Mouse (Mus musculus) embryonic facial prominence, embryonic 11.5 days (tissue): ENCODE results near the gene Tet3. TPM values are rescaled to one million over a fixed set of nuclear protein-coding genes. Genes with fewer than 3 reads are reported as not detected.
"Not testable (repeated sequence)": the region's sequence is repeated elsewhere in the genome, so short reads cannot be mapped to it uniquely, and the experiment has no call there.

Experiments
- ATAC-seq: fragments of 200-750 bp; cut with Nextera tagmentation; replicated peaks from 2 replicates; pipeline ENCODE4 v1.8.0; 2017; ENCODE audit warnings: low read depth; ENCODE audit not compliant: insufficient number of reproducible peaks, low FRiP score, low TSS enrichment
- DNase-seq: peaks from one replicate; pipeline ENCODE4 v3.0.0-alpha.2; 2015; ENCODE audit warnings: low spot score
- H3K27ac ChIP-seq: fragments of 300-500 bp; sonication (generic); replicated peaks from 2 replicates; pipeline ENCODE4 v1.5.1; 2014; ENCODE audit warnings: mild to moderate bottlenecking, low read depth, low read length, control low read depth
- H3K27me3 ChIP-seq: fragments of 300-500 bp; sonication (generic); 2 replicates; pipeline ENCODE4 v1.6.1; 2014; ENCODE audit warnings: mild to moderate bottlenecking, low read length, moderate library complexity, mixed read lengths; ENCODE audit not compliant: control insufficient read depth, insufficient read depth
- H3K36me3 ChIP-seq: fragments of 300-500 bp; sonication (generic); replicated peaks from 2 replicates; pipeline ENCODE4 v1.6.1; 2014; ENCODE audit warnings: low read depth, mild to moderate bottlenecking, low read length, moderate library complexity, mixed read lengths; ENCODE audit not compliant: control insufficient read depth, insufficient read depth
- H3K4me1 ChIP-seq: fragments of 300-500 bp; sonication (generic); 2 replicates; pipeline ENCODE4 v1.6.1; 2014; ENCODE audit warnings: low read length, mixed read lengths; ENCODE audit not compliant: control insufficient read depth, insufficient read depth
- H3K4me2 ChIP-seq: fragments of 300-500 bp; sonication (generic); 2 replicates; pipeline ENCODE4 v1.6.1; 2014; ENCODE audit warnings: low read depth, mild to moderate bottlenecking, control low read depth, low read length, moderate library complexity
- H3K4me3 ChIP-seq: fragments of 300-500 bp; sonication (generic); 2 replicates; pipeline ENCODE4 v1.5.1; 2014; ENCODE audit warnings: low read depth, low read length, control low read depth
- H3K9ac ChIP-seq: fragments of 300-500 bp; sonication (generic); replicated peaks from 2 replicates; pipeline ENCODE4 v1.6.1; 2014; ENCODE audit warnings: mild to moderate bottlenecking, control low read depth, low read length
- H3K9me3 ChIP-seq: fragments of 300-500 bp; sonication (generic); replicated peaks from 2 replicates; pipeline ENCODE4 v1.6.1; 2016; ENCODE audit warnings: mild to moderate bottlenecking, low read length, inconsistent platforms, mixed read lengths; ENCODE audit not compliant: control insufficient read depth
- WGBS: fragments of 180-500 bp; shearing (Covaris S2); extraction: QIAGEN DNeasy Blood & Tissue Kit; methylation state at CpG from one replicate; pipeline ENCODE4 v1.1.7; 2014; 5-methylcytosine and 5-hydroxymethylcytosine counted together
- polyA plus RNA-seq: library from polyadenylated mRNA; unstranded; fragments of >200 nt; fragmentation: Nextera tagmentation; extraction: Ambion mirVana; gene quantifications from 2 replicates; pipeline ENCODE4 v1.2.1, GENCODE M21; 2014

The Tet3 gene
- polyA plus RNA-seq, 1 experiment from 2014 or later: 24.3 TPM

- ATAC-seq: peak; percentile 64
- no peaks in the 10 kb centered on the region; the same call in 1 of the 2 replicates for H3K36me3 ChIP-seq
- no peaks in the 10 kb centered on the region for H3K27me3 ChIP-seq
- H3K4me3 ChIP-seq: peak within 1 kb of the TSS; percentile 83
- peak within 1 kb of the TSS; percentile 65 for H3K4me2 ChIP-seq
- H3K27ac ChIP-seq: peak within 1 kb of the TSS; percentile 54; the same call in 1 of the 2 replicates
- H3K9me3 ChIP-seq: no peaks in the 10 kb centered on the region
- peak; percentile 25 for DNase-seq
- 25% methylated on average over 6 of the region's 6 CpGs for WGBS
- H3K9ac ChIP-seq: peak within 1 kb of the TSS; percentile 93
- peaks cover 2% of the 10 kb centered on the region; the same call in 1 of the 2 replicates for H3K4me1 ChIP-seq
Observed at GRCm38 (mm10) chr6:83348873-83349272, 110.0 kb downstream of the Tet3 start, which contains the start of gene Bola3. Gene Bola3 (plus strand): TSS chr6:83349147.

GRCm38 (mm10) chr6:83347916-83348315 is 111.0 kb downstream of the Tet3 start:
- H3K36me3 ChIP-seq: no peaks in the 10 kb centered on the region
- H3K4me3 ChIP-seq: no peak overlapping the region
- no peaks in the 10 kb centered on the region for H3K27me3 ChIP-seq
- no peak overlapping the region for H3K4me2 ChIP-seq
- no peaks in the 10 kb centered on the region for H3K9me3 ChIP-seq
- H3K27ac ChIP-seq: no peak overlapping the region
- ATAC-seq (no peak), DNase-seq (no peak)
- 0 out of 2 replicates have a peak, but pooled peaks cover 2% of the 10 kb centered on the region for H3K4me1 ChIP-seq
- 88% methylated on average over 3 of the region's 3 CpGs for WGBS
- no peak overlapping the region for H3K9ac ChIP-seq

GRCm38 (mm10) chr6:83345285-83345684 is 113.6 kb downstream of the Tet3 start:
- WGBS: 95% methylated on average over 8 of the region's 8 CpGs
- H3K36me3 ChIP-seq, DNase-seq, H3K9me3 ChIP-seq, H3K9ac ChIP-seq, H3K4me3 ChIP-seq, ATAC-seq, H3K4me1 ChIP-seq, H3K4me2 ChIP-seq, H3K27me3 ChIP-seq, H3K27ac ChIP-seq: not testable (repeated sequence)

DNA sequence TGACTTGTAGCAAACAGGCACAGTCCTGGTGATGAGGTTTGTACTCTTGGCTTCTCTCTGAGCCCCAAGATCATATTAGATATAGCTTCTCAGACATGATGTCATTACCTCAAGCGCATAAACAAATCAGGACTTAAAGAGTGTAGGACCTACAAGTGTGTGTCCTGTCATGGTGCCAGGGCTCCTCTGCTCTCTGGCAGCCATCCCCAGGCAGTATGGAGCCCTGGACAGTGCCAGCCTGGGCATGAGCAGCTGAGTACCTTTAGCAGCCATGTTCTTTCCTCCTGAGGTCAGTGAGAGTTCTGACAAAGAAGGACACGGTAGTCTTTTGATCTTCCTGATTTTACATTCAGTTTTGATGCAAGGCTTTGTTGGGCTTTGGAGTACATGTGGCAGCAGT is 115.9 kb downstream of the Tet3 start:
- no peak overlapping the region for H3K9ac ChIP-seq

GRCm38 (mm10) chr6:83341387-83341786 is 117.5 kb downstream of the Tet3 start:
- WGBS: 82% methylated on average over 3 of the region's 3 CpGs
- H3K4me3 ChIP-seq: no peak overlapping the region
- H3K4me2 ChIP-seq: no peak overlapping the region
- no peaks in the 10 kb centered on the region; the same call in 1 of the 2 replicates for H3K36me3 ChIP-seq
- no peak overlapping the region for H3K9ac ChIP-seq
- DNase-seq (no peak), ATAC-seq (no peak)
- H3K27ac ChIP-seq: no peak overlapping the region
- H3K4me1 ChIP-seq: no peaks in the 10 kb centered on the region
- H3K27me3 ChIP-seq: no peaks in the 10 kb centered on the region
- H3K9me3 ChIP-seq: no peaks in the 10 kb centered on the region

More for the DNA sequence above, 115.9 kb downstream of the Tet3 start:
- no peak for ATAC-seq
- Histone ChIP-seq H3K4me2 (no peak overlapping the region), H3K36me3 (no peaks in the 10 kb centered on the region; the same call in 1 of the 2 replicates), H3K9me3 (no peaks in the 10 kb centered on the region), H3K27ac (no peak overlapping the region), H3K4me3 (no peak overlapping the region), H3K27me3 (no peaks in the 10 kb centered on the region), H3K4me1 (no peaks in the 10 kb centered on the region)
- no peak for DNase-seq
- WGBS: 91% methylated on average over 2 of the region's 2 CpGs

DNA sequence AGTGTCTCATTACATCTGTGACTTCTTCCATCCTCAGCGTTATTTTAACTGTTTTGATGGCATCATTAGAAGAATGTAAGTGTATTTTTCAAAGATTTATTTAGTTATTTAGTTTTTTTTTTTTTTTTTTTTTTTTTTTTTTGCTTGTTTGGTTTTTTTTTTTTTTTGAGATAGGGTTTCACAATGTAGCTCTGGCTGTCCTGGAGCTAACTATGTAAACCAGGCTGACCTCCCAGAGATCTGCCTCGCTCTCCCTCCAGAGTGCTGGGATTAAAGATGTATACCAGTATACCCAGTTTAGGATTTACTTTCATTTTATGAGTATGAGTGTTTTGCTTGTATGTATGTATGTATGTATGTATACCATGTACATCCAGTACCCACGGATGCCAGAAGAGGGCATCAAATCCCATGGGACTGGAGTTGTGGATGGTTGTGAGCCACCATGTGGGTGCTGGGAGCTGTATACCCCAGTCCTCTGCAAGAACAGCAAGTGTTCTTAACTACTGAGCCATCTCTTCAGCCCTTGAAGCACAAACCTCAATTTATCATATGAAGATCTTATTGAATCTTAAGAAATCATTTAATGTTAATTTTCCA is 131.2 kb downstream of the Tet3 start:
- Histone ChIP-seq H3K4me1 (no peaks in the 10 kb centered on the region), H3K9ac (no peak overlapping the region), H3K9me3 (no peaks in the 10 kb centered on the region), H3K4me2 (no peak overlapping the region), H3K4me3 (no peak overlapping the region), H3K27ac (no peak overlapping the region), H3K27me3 (no peaks in the 10 kb centered on the region), H3K36me3 (peaks cover 3% of the 10 kb centered on the region)
- ATAC-seq (no peak), DNase-seq (no peak)
- WGBS: 90% methylated on average over 3 of the region's 3 CpGs

DNA sequence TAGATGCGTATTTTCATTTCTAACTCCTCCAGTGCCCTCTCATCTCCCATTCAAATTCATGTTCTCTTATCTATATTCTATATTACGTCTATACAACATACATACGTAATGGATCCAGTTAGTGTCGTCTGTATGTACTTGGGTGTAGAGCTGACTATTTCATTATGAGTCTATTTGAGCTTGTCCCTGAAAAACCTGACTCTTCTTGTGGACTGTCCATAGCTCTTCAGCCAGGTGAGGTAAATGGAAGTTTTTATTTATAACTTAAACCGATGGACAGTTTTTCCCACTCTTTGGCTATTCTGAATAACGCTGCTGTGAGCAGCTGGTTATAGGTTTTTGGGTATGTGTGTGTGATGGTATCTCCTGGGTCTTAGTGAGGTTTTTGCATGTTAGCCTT is 132.1 kb downstream of the Tet3 start:
- 72% methylated on average over 6 of the region's 6 CpGs for WGBS
- ATAC-seq (no peak), DNase-seq (no peak)
- H3K27ac ChIP-seq: no peak overlapping the region
- H3K4me3 ChIP-seq: peak overlapping the region; percentile 78
- H3K9me3 ChIP-seq: no peaks in the 10 kb centered on the region
- H3K9ac ChIP-seq: no peak overlapping the region; the same call in 1 of the 2 replicates
- no peaks in the 10 kb centered on the region for H3K27me3 ChIP-seq
- peak overlapping the region; percentile 48 for H3K4me2 ChIP-seq
- H3K4me1 ChIP-seq: no peaks in the 10 kb centered on the region
- peaks cover 2% of the 10 kb centered on the region for H3K36me3 ChIP-seq

GRCm38 (mm10) chr6:83326394-83326736 is 132.5 kb downstream of the Tet3 start:
- ATAC-seq (peak; percentile 16; the same call in 1 of the 2 replicates), DNase-seq (no peak)
- H3K4me3 ChIP-seq: peak overlapping the region; percentile 78
- H3K9ac ChIP-seq: peak overlapping the region; percentile 85
- H3K4me2 ChIP-seq: peak overlapping the region; percentile 48
- H3K4me1 ChIP-seq: no peaks in the 10 kb centered on the region
- no peaks in the 10 kb centered on the region for H3K27me3 ChIP-seq
- peak overlapping the region; percentile 70; the same call in 1 of the 2 replicates for H3K27ac ChIP-seq
- 4% methylated on average over 6 of the region's 6 CpGs for WGBS
- no peaks in the 10 kb centered on the region for H3K9me3 ChIP-seq
- H3K36me3 ChIP-seq: no peaks in the 10 kb centered on the region; the same call in 1 of the 2 replicates
